Mouse (Mus musculus) Patski (cell line): ENCODE data around the gene Pla2g7. TPM values are rescaled to one million over a fixed set of nuclear protein-coding genes. Genes with fewer than 3 reads are reported as not detected.

ENCODE experiments used
- ATAC-seq: fragments of 100-300 bp; one replicate; pipeline ENCODE4 v1.8.0; 2021
- CTCF ChIA-PET: fragments of 350-600 bp; sonication (Branson Sonifier 250); formaldehyde crosslinking; loops from one replicate; lab custom pipeline; 2022; ENCODE audit warnings: inconsistent platforms; lab: Charles Lee
- POLR2A ChIA-PET: fragments of 350-600 bp; sonication (Branson Sonifier 250); formaldehyde crosslinking; loops from one replicate; lab custom pipeline; 2022; ENCODE audit warnings: antibody characterized with exemption, inconsistent platforms; lab: Charles Lee
- DNase-seq: peaks from one replicate; pipeline ENCODE4 v3.0.0-alpha.2; 2011; ENCODE audit warnings: low read depth, low spot score
- H3K27me3 ChIP-seq: fragments of 371-371 bp; one replicate; pipeline ENCODE4 v1.5.1; 2021
- CTCF ChIP-seq: fragments of 100-300 bp; IDR thresholded peaks from one replicate; pipeline ENCODE4 v1.5.1; 2021
- in situ Hi-C: fragments of 300-500 bp; cut with MboI; formaldehyde crosslinking; loops from 3 replicates; pipeline ENCODE4 v1.11.1; 2018; ENCODE audit warnings: low pct_unique_long_range_greater_than_20kb, mixed read lengths
- polyA plus RNA-seq: library from polyadenylated mRNA; unstranded; gene quantifications from one replicate; pipeline ENCODE4 v1.2.3, GENCODE M21; 2021

Pla2g7 gene
- polyA plus RNA-seq, 1 experiment from 2014 or later, result 9.0 TPM

DNA sequence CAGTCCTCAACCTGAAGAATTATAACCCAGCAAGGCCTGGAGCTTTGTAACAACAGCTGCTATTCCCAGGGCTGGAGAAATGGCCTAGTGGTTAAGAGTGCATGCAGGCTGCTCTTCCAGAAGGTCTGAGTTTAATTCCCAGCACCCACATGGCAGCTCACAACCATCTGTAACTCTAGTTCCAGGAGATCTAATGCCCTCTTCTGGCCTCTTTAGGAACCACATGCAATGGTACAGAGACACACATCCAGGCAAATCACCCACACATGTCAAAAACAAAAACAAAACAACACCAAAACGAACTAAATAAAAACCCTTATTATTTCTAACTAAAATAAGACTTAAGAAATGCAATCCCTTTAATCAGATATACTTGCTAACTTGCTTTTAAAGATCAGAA lies 72.9 kb downstream of the Pla2g7 start:
- TF ChIP-seq CTCF, result peak; percentile 33
- H3K27me3 ChIP-seq, result no peaks in the 10 kb centered on the region
- no peak for ATAC-seq
- POLR2A ChIA-PET, result no interaction called here
- CTCF ChIA-PET, result interaction anchor here (0.9 kb wide), 1 partner anchor 11 kb away, joined by 3 read pairs; no protein-coding TSS in a partner anchor
- no peak for DNase-seq
- in situ Hi-C loops, result no loop called here

DNA sequence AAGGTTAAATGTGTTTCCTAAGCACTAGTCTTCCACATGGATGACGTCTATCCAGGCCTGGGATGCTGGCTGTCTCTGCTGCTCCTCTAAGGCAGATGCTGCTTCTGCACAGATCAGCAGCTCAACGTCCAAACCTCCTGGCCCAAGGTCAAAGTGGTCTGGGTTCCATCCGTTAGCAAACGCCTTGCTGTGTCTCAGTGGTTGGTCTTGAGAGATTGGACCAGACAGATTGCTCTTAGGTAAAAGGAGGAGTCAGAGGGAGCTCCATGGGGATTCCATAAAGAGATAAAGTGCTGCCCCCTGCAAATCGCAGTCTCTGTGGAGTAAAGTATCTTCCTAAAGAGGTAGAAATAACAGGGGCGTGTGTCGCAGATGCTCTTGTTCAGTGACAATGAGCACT lies 75.3 kb downstream of the Pla2g7 start:
- no peak for TF ChIP-seq CTCF
- no peak for ATAC-seq
- no peaks in the 10 kb centered on the region for H3K27me3 ChIP-seq
- no peak for DNase-seq
- in situ Hi-C loops, result no loop called here
- ChIA-PET CTCF (no interaction called here), POLR2A (no interaction called here)

DNA sequence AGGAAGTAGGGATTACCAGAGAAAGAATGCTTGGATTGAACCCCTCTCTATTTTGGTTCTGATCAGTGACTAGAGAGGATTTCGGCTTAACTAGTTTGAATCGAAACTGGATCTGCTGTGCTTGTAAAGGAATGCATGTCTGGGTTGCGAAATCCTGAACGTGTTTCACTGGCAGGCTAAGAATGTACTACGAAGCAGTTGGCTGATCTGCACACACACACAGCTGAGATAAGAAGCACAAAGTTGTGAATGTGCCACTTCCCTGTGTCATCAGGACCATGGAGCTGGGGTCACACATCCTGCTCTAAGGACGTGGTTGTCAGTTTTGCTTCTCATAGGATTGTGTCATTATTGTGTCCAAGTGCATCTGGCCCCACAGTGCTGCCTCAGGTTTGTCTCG lies 76.5 kb downstream of the Pla2g7 start:
- TF ChIP-seq CTCF, result no peak
- POLR2A ChIA-PET, result no interaction called here
- CTCF ChIA-PET, result no interaction called here
- no peaks in the 10 kb centered on the region for H3K27me3 ChIP-seq
- in situ Hi-C loops, result no loop called here
- peak; percentile 39 for ATAC-seq
- no peak for DNase-seq

DNA sequence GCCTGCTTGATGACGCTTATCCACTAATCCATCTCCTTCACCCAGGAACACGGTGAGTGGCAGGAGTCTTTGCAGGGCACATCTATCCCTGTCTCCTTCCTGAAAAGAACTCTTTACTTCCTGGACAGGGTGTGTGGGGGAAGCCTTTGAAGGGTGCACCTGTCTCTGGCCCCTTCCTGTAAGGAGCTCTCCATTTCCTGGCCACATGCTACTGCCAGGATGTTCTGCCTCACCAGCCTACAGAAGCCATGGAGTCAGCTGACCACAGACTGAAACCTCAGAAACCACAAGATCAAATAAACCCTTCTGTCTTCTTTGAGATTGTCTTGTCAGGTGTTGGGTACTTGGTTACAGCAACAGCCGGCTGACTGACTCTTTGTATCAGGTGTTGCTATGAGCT lies 77.2 kb downstream of the Pla2g7 start:
- ChIA-PET POLR2A (no interaction called here), CTCF (no interaction called here)
- ATAC-seq (no peak), DNase-seq (no peak)
- in situ Hi-C loops, result no loop called here
- TF ChIP-seq CTCF, result no peak
- no peaks in the 10 kb centered on the region for H3K27me3 ChIP-seq

DNA sequence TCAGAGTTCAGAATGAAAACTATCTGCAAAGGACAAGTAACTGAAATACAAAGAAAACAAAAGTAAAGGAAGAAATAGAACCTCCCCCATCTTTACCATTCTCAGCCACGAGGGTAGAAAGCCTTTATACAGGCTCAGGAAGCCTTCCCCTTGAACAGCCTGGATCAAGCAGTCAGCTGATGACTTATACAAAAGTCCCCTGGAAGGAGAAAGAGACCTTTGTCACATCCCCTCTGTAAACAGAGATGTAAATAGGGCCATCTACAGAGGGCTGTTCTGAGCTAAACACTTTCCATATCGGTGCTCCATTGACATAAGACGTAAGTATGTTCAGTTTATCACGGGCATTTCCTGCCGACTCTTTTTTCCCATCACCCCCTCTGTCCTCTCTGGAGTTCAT lies 79.0 kb downstream of the Pla2g7 start:
- ChIA-PET POLR2A (no interaction called here), CTCF (interaction anchor here (0.8 kb wide), 1 partner anchor 26 kb away, joined by 3 read pairs; no protein-coding TSS in a partner anchor)
- DNase-seq (no peak), ATAC-seq (no peak)
- in situ Hi-C loops, result no loop called here
- no peaks in the 10 kb centered on the region for H3K27me3 ChIP-seq
- TF ChIP-seq CTCF, result no peak

DNA sequence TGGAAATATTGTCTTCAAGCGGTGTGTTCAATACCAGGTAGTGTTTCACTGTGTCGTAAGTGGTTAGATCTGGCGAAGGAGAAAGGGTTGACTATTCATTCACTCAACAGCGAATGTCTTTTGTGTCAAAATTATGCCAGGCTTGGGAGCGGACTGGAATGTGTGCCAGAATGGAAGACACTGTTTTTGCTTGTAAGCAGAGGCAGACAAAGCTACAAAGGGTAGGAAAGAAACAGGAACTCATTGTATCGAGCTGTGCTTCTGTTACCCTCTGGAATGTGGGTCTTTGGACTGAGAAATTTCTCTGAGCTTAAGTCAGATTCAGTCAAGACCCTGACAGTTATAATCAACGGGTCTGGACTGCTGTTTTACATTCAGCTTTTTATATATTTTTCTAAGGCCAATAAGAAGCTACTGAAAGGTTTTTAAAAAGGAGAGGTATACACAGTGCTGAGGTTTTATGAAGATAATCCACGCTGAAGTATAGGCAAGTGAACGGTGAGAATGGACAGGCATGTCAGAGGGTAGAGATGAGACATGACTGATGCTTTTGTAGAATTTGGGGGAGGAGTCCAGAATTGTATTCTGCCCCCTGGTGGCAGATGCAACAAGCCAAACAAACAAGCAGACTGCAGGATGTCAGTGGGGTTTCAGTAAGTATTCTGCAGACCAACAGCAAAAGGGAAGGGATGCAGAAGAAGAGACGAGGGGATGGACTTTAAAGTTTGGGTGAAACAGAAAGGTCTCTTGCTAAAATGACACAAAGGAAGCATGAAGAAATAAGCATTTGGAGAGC lies 81.9 kb downstream of the Pla2g7 start:
- POLR2A ChIA-PET, result no interaction called here
- no peaks in the 10 kb centered on the region for H3K27me3 ChIP-seq
- DNase-seq (no peak), ATAC-seq (no peak)
- CTCF ChIA-PET, result interaction anchor here (1.1 to 1.3 kb wide), 2 partner anchors 9 to 11 kb away, joined by 3 read pairs; no protein-coding TSS in a partner anchor
- in situ Hi-C loops, result no loop called here
- peak; percentile 57 for TF ChIP-seq CTCF

DNA sequence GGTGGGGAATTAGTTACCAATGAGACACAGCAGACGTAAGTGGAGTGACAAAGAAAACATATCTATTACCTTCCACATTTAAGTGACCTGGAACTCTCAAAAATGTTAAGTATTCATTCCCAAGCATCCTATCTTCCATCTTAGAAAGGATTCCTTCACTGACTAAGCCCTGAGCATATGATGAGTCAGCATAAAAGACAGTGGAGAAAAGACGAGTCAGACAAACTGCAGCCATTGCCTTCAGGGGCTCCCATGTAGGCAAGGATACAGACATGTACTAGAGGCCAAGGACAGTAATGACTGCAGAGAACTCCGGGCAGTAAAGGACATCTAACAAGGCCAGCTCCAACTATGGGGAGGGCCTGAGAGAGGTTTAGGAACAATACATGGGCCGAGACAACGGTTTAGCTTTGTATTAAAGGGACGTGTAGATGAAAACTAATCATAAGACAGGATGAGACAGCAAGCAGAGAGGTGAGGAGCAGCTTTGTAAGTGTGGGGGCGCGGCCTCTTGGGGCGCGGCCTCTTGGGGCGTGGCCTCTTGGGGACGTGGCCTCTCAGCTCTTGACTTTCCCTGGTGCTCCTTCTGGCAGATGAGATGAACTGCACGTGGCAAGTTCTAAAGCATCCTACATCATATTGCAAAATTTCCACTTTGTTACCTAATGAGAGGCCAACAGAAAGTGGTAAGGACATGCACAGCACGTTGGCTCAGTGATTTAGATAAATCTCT lies 83.6 kb downstream of the Pla2g7 start:
- no peak for ATAC-seq
- no peak for DNase-seq
- CTCF ChIA-PET, result interaction anchor here (1.2 kb wide), 1 partner anchor 10 kb away, joined by 3 read pairs; no protein-coding TSS in a partner anchor
- in situ Hi-C loops, result no loop called here
- no peaks in the 10 kb centered on the region for H3K27me3 ChIP-seq
- no peak for TF ChIP-seq CTCF
- POLR2A ChIA-PET, result no interaction called here

Other genes with a start within 250 kb of the Pla2g7 start
- 0.96 TPM for gene Adgrf5, start 207.6 kb upstream of the Pla2g7 start, polyA plus RNA-seq
- gene Mep1a, start 65.3 kb upstream of the Pla2g7 start, polyA plus RNA-seq, result 0.03 TPM
- gene Ankrd66, start 24.5 kb upstream of the Pla2g7 start, polyA plus RNA-seq, result not detected
- gene Tdrd6, start 62.2 kb downstream of the Pla2g7 start, polyA plus RNA-seq, result 0.01 TPM
- 5.1 TPM for gene Slc25a27, start 99.1 kb downstream of the Pla2g7 start, polyA plus RNA-seq
- 12.3 TPM for gene Cyp39a1, start 99.3 kb downstream of the Pla2g7 start, polyA plus RNA-seq
- 109 TPM for gene Rcan2, start 233.3 kb downstream of the Pla2g7 start, polyA plus RNA-seq